Mouse (Mus musculus): ENCODE results near the gene Vezf1. TPM values are rescaled to one million over a fixed set of nuclear protein-coding genes. Genes with fewer than 3 reads are reported as not detected.
A peak's percentile ranks its signal among the peaks of the same experiment; 100 is the strongest.
"Not testable (repeated sequence)": the region's sequence is repeated elsewhere in the genome, so short reads cannot be mapped to it uniquely, and the experiment has no call there.

Gene Vezf1
- polyA plus RNA-seq, 1 experiment from 2014 or later = 7.6 TPM

DNA sequence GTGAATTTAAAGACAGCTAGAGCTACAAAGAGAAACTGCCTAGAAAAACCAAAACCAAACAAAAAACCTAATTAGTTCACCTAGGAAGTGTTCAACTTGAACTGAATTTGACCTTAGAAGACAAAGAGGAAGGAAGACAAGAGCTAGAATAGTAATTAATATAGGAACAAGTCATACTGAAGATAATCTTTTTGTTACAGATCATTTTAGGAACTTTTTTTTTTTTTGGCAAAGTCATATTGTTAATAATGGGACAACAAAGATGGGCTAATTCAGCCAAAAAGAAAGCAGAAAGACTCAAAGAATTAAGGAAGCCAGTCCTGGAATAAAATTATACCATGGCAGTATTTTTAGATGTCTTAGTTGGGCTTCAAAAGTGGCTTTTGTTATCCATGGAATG lies 23.8 kb upstream of the Vezf1 start:
- no peak overlapping the region for H3K27ac ChIP-seq
- no peaks in the 10 kb centered on the region for H3K27me3 ChIP-seq
- ATAC-seq (ENCODE audit: low read depth) = no peak
- H3K4me1 ChIP-seq (replicated peaks) = peaks cover 22% of the 10 kb centered on the region
- H3K4me2 ChIP-seq = no peak overlapping the region
- no peak overlapping the region for H3K9ac ChIP-seq
- no peak for DNase-seq
- peaks cover 9% of the 10 kb centered on the region for H3K36me3 ChIP-seq
- no peaks in the 10 kb centered on the region for H3K9me3 ChIP-seq (replicated peaks)
- no peak overlapping the region for H3K4me3 ChIP-seq (replicated peaks)

DNA sequence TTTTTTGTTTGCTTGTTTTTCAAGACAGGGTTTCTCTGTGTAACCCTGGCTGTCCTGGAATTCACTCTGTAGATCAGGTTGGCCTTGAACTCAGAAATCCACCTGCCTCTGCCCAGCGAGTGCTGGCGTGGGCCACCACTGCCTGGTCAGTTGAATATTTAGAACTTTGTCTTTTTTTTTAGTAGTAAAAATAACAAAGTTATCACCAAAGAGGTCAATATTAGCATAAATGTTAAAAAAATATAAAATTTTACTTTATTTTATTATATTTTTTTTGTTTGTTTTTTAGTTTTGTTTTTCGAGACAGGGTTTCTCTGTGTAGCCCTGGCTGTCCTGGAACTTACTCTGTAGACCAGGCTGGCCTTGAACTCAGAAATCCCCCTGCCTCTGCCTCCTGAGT lies 22.9 kb upstream of the Vezf1 start:
- H3K36me3 ChIP-seq = peaks cover 18% of the 10 kb centered on the region
- H3K4me3 ChIP-seq (replicated peaks) = peak overlapping the region; percentile 100
- peak overlapping the region; percentile 100 for H3K9ac ChIP-seq
- H3K27me3 ChIP-seq; H3K9me3 ChIP-seq (replicated peaks); ATAC-seq (ENCODE audit: low read depth); DNase-seq: not testable (repeated sequence)
- WGBS (ENCODE audit: insufficient replicate concordance) = 93% methylated on average over 3 of the region's 3 CpGs
- peak overlapping the region; percentile 80 for H3K4me2 ChIP-seq
- peak overlapping the region; percentile 99 for H3K27ac ChIP-seq
- peaks cover 30% of the 10 kb centered on the region for H3K4me1 ChIP-seq (replicated peaks)

DNA sequence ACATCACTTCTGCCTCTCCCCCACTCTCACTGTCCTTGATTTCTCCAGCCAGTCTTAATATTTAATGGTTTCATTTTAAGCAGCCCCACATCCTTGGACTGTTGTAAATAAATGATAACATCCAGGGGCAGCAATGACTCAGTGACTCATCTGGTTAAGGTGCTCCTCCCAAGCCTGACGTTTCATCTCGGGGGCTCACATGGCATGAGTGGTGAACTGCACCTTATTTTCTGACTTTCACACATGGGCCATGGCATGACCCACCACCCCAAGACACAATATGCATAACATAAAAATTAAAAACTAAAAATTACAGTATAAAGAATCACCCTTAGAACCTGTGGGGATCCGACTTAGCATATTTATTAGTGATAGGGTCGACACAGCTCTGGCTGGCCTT lies 22.2 kb upstream of the Vezf1 start:
- 43% methylated on average over 4 of the region's 4 CpGs for WGBS (ENCODE audit: insufficient replicate concordance)
- H3K27me3 ChIP-seq = no peaks in the 10 kb centered on the region
- peak overlapping the region; percentile 100 for H3K4me3 ChIP-seq (replicated peaks)
- peaks cover 24% of the 10 kb centered on the region for H3K36me3 ChIP-seq
- H3K9ac ChIP-seq = peak overlapping the region; percentile 100
- H3K27ac ChIP-seq = peak overlapping the region; percentile 99
- ATAC-seq (ENCODE audit: low read depth) (peak; percentile 62), DNase-seq (peak; percentile 48)
- no peaks in the 10 kb centered on the region for H3K9me3 ChIP-seq (replicated peaks)
- H3K4me1 ChIP-seq (replicated peaks) = peaks cover 37% of the 10 kb centered on the region
- peak overlapping the region; percentile 80 for H3K4me2 ChIP-seq

DNA sequence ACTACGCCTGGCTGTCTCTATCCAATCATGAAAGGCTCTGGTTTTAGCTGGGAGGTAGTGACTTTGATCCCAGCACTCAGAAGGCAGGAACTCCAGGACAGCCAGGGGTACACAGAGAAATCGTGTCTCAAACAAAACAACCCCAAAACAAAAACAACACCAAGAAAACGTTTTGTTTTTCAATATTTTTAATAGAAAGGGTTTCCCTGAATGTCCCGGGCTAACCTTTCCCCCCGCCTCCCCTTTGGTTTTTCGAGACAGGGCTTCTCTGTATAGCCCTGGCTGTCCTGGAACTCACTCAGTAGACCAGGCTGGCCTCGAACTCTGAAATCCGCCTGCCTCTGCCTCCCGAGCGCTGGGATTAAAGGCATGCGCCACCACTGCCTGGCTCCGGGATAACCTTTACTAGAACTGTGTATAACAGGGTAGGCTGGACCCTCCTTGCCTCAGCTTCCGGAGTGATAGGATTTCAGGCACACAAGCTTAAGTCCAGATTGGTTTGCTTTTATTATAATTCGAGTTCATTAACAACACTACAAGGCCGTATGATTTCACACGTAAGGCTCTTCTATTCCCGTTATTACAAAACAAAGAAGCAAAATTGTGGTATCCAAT lies 21.6 kb upstream of the Vezf1 start:
- H3K4me3 ChIP-seq (replicated peaks) = peak overlapping the region; percentile 100
- peak overlapping the region; percentile 100 for H3K9ac ChIP-seq
- H3K36me3 ChIP-seq = peaks cover 27% of the 10 kb centered on the region
- H3K4me1 ChIP-seq (replicated peaks) = peaks cover 40% of the 10 kb centered on the region
- no peaks in the 10 kb centered on the region for H3K27me3 ChIP-seq
- peak overlapping the region; percentile 80 for H3K4me2 ChIP-seq
- H3K9me3 ChIP-seq (replicated peaks) = no peaks in the 10 kb centered on the region
- no peak for ATAC-seq (ENCODE audit: low read depth)
- peak overlapping the region; percentile 99 for H3K27ac ChIP-seq
- peak; percentile 56 for DNase-seq
- WGBS (ENCODE audit: insufficient replicate concordance) = 30% methylated on average over 17 of the region's 17 CpGs

DNA sequence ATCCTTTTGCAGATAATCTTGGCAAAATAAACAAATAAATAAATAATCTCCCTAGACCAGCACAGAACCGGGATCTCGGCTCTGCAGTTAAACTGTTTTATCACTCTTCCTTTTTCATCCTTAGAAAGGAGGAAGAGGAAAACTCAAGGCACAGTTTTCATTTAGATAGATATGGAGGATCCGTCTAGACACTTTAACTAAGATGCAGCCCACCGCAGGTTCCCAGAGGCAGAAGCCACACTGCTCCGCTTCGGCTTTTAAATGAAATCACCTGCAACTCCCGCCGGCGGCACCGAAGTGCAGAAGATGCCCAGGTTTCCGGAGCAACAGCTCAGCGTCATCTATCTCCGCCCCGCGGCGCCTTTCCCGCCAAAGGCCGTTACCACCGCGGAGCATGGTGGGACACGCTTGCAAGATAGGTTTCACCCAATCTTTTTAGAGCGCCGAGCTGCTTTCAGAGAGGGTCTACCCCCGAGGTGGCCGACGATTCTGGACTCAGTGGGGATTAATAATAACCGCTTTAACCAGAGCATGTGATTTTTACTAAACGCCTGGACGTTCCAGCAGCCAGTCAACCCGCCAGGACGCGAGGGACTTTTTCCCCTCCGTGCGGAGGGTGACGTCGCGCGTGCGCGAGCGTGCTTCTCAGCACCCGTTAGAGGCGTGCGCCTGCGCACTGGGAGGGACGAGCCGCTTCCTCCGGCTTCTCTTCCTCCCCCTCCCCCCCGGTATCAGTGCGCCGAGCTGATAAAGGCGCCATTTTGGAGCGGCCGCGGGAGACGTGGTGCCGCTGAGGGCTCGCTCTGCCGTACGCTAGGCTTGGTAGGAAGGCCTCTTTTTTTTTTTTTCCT lies 20.9 kb upstream of the Vezf1 start, which contains the start of gene Srsf1:
TSS of gene Srsf1 (plus strand) at position 430 of the 851 bp plus-strand sequence.
- H3K4me3 ChIP-seq (replicated peaks) = peak within 1 kb of the TSS; percentile 100
- peaks cover 29% of the 10 kb centered on the region for H3K36me3 ChIP-seq
- peaks cover 40% of the 10 kb centered on the region for H3K4me1 ChIP-seq (replicated peaks)
- peak within 1 kb of the TSS; percentile 100 for H3K9ac ChIP-seq
- peak within 1 kb of the TSS; percentile 80 for H3K4me2 ChIP-seq
- H3K9me3 ChIP-seq (replicated peaks) = no peaks in the 10 kb centered on the region
- H3K27ac ChIP-seq = peak within 1 kb of the TSS; percentile 99
- DNase-seq = peak; percentile 96
- WGBS (ENCODE audit: insufficient replicate concordance) = under 1% methylated on average over 60 of the region's 60 CpGs
- H3K27me3 ChIP-seq = no peaks in the 10 kb centered on the region
- ATAC-seq (ENCODE audit: low read depth) = peak; percentile 85

DNA sequence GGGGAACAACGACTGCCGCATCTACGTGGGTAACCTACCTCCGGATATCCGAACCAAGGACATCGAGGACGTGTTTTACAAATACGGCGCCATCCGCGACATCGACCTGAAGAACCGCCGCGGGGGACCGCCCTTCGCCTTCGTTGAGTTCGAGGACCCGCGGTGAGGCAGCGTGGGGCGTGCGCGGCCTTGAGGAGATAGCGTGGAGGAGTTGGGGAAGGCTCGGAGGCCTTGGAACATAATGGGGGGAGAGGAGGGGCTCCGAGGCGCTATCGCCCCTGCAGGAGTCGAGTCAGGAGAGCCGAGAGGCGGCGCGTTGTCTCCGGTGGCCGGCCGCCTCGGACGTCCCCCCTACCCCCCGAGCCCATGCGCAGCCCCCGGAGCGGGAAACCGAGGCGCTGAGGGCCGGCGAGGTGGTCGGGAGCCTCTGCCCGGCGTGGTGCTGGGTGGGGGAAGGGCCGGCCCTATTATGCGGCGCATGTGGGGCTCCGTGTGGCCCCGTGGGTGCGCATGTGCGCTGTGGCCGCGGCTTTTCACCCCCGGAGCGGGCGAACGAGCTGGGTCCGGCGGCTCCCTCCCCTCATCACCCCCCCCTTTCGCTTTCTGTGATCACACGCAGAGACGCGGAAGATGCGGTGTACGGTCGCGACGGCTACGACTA lies 20.1 kb upstream of the Vezf1 start:
- Histone ChIP-seq H3K36me3 (peaks cover 37% of the 10 kb centered on the region), H3K4me1 (replicated peaks) (peaks cover 44% of the 10 kb centered on the region), H3K9ac (peak overlapping the region; percentile 100), H3K4me2 (peak overlapping the region; percentile 80), H3K27me3 (no peaks in the 10 kb centered on the region), H3K27ac (peak overlapping the region; percentile 99), H3K4me3 (replicated peaks) (peak overlapping the region; percentile 100), H3K9me3 (replicated peaks) (no peaks in the 10 kb centered on the region)
- peak; percentile 51 for DNase-seq
- peak; percentile 46 for ATAC-seq (ENCODE audit: low read depth)
- WGBS (ENCODE audit: insufficient replicate concordance) = under 1% methylated on average over 63 of the region's 76 CpGs

DNA sequence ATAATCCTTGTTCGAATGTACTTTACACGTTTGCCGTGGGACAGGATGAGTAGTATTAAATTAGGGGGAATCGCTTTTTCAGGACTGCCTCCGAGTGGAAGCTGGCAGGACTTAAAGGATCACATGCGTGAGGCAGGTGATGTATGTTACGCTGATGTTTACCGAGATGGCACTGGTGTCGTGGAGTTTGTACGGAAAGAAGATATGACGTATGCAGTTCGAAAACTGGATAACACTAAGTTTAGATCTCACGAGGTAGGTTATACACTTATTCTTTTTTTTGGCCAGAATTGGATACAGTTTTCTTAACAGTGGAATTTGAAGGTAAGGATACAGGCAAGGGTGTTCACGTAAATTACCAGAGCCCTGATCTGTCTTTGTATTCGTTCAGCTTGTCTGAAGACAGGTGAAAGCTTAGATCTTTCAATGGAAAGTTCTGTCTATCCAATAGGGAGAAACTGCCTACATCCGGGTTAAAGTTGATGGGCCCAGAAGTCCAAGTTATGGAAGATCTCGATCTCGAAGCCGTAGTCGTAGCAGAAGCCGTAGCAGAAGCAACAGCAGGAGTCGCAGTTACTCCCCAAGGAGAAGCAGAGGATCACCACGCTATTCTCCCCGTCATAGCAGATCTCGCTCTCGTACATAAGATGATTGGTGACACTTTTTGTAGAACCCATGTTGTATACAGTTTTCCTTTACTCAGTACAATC lies 19.0 kb upstream of the Vezf1 start:
- ATAC-seq (ENCODE audit: low read depth) (no peak), DNase-seq (peak; percentile 26)
- Histone ChIP-seq H3K9me3 (replicated peaks) (no peaks in the 10 kb centered on the region), H3K4me2 (peak overlapping the region; percentile 80), H3K27me3 (no peaks in the 10 kb centered on the region), H3K4me3 (replicated peaks) (peak overlapping the region; percentile 100), H3K9ac (peak overlapping the region; percentile 100), H3K4me1 (replicated peaks) (peaks cover 44% of the 10 kb centered on the region), H3K27ac (peak overlapping the region; percentile 99), H3K36me3 (peaks cover 42% of the 10 kb centered on the region)
- 11% methylated on average over 26 of the region's 26 CpGs for WGBS (ENCODE audit: insufficient replicate concordance)

DNA sequence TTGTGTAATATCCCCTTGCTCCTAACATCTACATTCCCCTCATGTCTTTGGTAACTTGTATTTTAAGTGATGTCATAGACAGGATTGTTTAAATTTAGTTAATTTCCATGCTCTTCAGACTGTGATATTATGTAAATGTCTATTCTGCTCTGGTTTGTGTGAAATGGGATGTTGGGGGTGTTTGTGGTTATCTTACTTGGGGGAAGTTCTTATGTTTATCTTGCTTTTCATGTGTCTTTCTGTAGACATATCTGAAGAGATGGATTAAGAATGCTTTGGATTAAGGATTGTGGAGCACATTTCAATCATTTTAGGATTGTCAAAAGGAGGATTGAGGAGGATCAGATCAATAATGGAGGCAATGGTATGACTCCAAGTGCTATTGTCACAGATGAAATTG lies 18.3 kb upstream of the Vezf1 start:
- Histone ChIP-seq H3K27me3 (no peaks in the 10 kb centered on the region), H3K4me3 (replicated peaks) (peak overlapping the region; percentile 100), H3K36me3 (peaks cover 45% of the 10 kb centered on the region), H3K27ac (peak overlapping the region; percentile 7; the same call in 1 of the 2 replicates), H3K9me3 (replicated peaks) (no peaks in the 10 kb centered on the region), H3K4me1 (replicated peaks) (peaks cover 44% of the 10 kb centered on the region), H3K9ac (peak overlapping the region; percentile 100), H3K4me2 (peak overlapping the region; percentile 80)
- ATAC-seq (ENCODE audit: low read depth) (no peak), DNase-seq (no peak)

DNA sequence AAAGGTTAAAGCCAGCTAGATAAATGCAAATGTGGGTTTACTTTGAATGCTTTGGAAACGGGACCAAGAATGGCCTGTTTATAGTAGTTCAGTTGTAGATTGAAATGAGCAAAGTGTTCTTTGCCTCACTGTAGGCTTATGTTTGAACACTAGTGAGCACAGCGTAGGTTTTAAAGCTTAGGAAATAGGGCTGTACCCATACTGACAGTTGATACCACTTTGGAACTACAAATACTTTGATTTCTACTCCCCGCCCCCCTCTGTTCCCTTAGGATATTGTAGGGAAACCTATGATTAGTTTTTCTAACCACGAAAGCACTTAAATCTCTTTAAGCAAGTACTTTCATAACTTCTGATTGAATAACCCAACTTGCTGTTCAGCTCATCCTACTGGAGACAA lies 15.4 kb upstream of the Vezf1 start:
- peaks cover 50% of the 10 kb centered on the region for H3K36me3 ChIP-seq
- no peak overlapping the region for H3K9ac ChIP-seq
- 83% methylated on average over 4 of the region's 4 CpGs for WGBS (ENCODE audit: insufficient replicate concordance)
- no peak overlapping the region for H3K4me2 ChIP-seq
- ATAC-seq (ENCODE audit: low read depth) (no peak), DNase-seq (no peak)
- H3K4me1 ChIP-seq (replicated peaks) = peaks cover 27% of the 10 kb centered on the region
- H3K9me3 ChIP-seq (replicated peaks) = no peaks in the 10 kb centered on the region
- H3K4me3 ChIP-seq (replicated peaks) = no peak overlapping the region
- H3K27ac ChIP-seq = no peak overlapping the region
- H3K27me3 ChIP-seq = no peaks in the 10 kb centered on the region

DNA sequence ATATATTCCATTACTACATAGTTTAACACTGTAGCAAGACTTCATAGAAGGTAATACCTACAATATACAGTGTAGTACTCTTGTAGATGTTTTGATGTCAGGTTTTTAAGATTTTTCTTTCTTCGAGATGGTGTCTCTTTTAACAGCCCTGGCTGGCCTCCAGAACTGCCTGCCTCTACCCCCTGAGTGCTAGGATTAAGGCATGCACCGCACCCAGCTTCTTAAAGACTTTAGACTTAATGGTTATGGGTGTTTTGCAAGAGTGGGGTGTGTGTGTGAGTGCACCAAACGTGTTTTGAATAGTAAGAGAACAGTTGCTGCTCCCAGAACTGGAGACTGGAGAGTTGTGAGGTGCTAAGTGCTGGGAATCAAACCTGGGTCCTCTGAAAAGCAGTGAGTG lies 14.3 kb upstream of the Vezf1 start:
- ATAC-seq (ENCODE audit: low read depth) (no peak), DNase-seq (no peak)
- no peaks in the 10 kb centered on the region for H3K27me3 ChIP-seq
- 68% methylated on average over 3 of the region's 3 CpGs for WGBS (ENCODE audit: insufficient replicate concordance)
- no peaks in the 10 kb centered on the region for H3K9me3 ChIP-seq (replicated peaks)
- H3K4me3 ChIP-seq (replicated peaks) = no peak overlapping the region
- H3K36me3 ChIP-seq = peaks cover 46% of the 10 kb centered on the region
- H3K27ac ChIP-seq = no peak overlapping the region
- H3K4me1 ChIP-seq (replicated peaks) = peaks cover 27% of the 10 kb centered on the region
- no peak overlapping the region for H3K9ac ChIP-seq
- no peak overlapping the region for H3K4me2 ChIP-seq

DNA sequence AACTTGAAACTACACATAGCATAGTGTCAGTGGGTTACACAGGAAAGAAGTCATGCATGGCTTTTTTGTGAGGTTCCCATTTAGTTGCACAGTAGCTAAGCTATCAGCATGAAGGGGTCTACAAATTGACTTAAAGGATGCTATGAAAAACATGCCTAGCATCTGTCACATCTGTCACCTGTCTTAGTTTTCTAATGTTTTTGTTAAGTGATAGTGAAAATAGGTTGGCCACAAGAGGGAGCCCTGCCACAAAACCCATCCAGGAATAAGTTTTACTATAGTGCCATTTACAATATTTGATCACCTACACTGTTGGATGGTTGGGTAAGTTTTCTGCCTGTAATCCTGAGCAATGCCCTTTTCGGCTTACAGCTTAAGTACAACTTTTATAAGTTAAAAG lies 13.5 kb upstream of the Vezf1 start:
- peaks cover 28% of the 10 kb centered on the region for H3K4me1 ChIP-seq (replicated peaks)
- H3K27me3 ChIP-seq = no peaks in the 10 kb centered on the region
- H3K9me3 ChIP-seq (replicated peaks) = no peaks in the 10 kb centered on the region
- DNase-seq (peak; percentile 26), ATAC-seq (ENCODE audit: low read depth) (peak; percentile 37; the same call in 1 of the 2 replicates)
- no peak overlapping the region for H3K4me3 ChIP-seq (replicated peaks)
- 70% methylated on average over 1 of the region's 1 CpGs for WGBS (ENCODE audit: insufficient replicate concordance)
- peaks cover 39% of the 10 kb centered on the region for H3K36me3 ChIP-seq
- H3K27ac ChIP-seq = no peak overlapping the region
- no peak overlapping the region for H3K4me2 ChIP-seq
- H3K9ac ChIP-seq = no peak overlapping the region

Measured in liver, embryonic 13.5 days (tissue).